Mouse (Mus musculus) cerebellum, adult 8-10 months (tissue): ENCODE results near the gene Emc8.
"Not testable (repeated sequence)": the region's sequence is repeated elsewhere in the genome, so short reads cannot be mapped to it uniquely, and the experiment has no call there.

Experiments
- DNase-seq: peaks from one replicate; pipeline ENCODE4 v3.0.0; 2022

Emc8 gene

DNA sequence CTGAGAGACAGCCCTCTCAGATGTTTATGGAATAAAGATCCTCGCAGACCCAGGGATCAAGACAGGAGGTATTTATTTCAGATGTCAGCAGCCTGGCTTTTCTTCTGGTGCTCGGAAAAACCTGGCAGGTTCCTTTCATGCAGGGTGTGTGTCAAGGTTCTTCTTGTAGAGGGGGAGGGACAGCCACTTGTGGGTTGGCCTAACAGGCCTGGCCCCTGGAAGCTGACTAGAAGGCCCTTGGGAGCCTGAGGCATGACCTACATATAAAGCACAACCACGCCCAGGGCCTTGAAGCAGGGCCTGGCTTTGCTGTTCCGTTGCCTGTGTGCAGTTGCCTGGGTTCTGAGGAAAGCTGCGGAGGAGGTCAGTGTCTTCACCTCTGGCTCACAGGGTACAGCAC, 16.7 kb upstream of the Emc8 start:
- DNase-seq, result no peak

- DNase-seq, result no peak
These were observed 15.7 kb upstream of the Emc8 start for GRCm38 (mm10) chr8:120684082-120684481.

DNA sequence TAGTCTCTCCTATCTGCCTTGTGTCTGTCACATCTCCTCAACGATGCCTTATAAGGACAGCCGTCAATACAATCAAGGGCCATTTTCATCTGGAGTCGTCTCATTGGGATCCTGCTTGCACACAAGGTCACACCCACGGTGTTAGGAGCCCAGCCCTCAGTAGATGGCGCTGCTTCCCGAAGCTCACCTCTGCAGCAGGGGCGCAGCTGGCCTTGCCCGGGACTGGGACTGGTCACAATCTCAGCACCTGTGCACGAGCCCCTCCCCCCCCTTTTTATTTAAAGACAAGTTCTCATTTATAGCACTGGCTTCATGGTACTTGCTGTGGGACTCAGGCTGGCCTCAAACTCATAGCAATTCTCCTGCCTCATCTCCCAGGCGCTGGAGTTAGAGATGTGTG, 15.2 kb upstream of the Emc8 start:
- no peak for DNase-seq

GRCm38 (mm10) chr8:120681113-120681512, 12.7 kb upstream of the Emc8 start:
- no peak for DNase-seq

- not testable (repeated sequence) for DNase-seq
These were observed 12.0 kb upstream of the Emc8 start for GRCm38 (mm10) chr8:120680405-120680804.

DNA sequence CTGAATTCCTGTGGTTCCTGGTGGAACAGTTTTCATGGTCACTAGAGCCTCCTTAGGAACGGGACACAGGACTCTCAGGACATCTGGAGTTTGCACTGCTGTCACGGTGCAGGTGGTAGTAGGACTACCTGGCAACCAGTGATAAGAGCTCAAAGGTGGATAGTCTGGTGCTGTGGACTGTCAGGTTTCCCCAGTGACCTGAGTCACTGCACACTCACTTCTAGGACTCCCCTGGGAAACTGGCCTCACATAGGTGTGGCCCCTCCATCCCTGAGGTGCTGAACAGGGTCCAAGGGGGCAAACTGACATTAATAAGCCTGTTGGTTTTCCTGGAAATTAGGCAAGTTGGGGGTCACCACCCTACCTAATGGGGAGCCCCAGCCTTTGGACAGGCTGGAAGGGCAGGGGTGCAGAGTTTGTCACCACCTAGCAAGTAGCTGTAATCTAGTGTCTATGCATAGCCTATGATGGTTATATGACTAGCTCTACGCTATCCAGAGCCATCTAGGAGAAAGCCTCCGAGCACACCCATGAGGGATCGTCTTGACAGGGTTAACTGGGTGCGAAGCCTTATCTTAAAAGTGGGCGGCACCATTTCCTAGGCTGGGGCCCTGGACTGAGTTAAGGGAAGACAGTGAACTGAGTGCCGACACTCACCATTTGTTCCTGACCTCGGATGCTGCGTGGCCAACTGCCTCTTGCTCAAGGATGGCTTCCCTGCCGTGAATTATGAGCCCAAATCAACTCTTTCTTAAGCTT, 11.4 kb upstream of the Emc8 start:
- no peak for DNase-seq

DNA sequence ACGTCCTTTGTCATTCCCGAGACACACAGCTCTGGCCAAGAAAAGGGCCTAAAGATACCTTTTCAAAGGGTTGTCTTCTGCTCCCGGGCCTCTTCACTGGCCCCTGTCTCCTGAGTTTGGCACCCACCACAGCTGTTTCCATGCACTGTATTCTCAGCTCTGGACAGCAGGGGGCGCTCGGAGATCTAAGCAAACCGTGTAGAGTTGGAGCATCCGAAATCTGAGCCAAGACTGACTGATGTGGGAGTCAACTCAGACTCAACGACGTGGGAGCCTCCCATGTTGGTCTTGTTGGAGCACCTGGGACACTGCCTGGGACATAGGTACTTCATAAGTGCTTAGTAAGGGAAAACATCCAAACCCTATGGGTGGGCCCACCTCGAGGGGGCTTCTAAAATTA, 10.1 kb upstream of the Emc8 start:
- peak; percentile 75 for DNase-seq

GRCm38 (mm10) chr8:120675718-120676117, 7.3 kb upstream of the Emc8 start:
- DNase-seq, result no peak

DNA sequence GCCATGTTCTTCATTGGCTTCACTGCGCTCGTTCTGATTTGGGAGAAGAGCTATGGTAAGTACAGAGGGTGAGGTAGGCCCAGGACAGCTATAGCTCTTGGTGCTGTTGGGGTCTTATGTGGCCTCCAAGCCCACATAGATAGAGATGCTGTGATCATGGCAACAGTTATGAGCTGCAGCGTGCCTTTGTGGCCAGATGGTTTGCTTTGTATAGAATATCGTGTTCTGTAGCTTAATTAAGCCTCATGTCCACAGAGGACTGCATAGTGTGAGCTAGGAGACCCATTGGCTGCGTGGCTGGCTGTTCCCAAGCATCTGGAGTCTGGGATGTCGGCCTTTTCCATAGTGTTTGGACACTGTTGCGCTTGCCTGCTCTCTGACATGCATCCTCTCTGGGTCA, 4.9 kb upstream of the Emc8 start:
- no peak for DNase-seq

DNA sequence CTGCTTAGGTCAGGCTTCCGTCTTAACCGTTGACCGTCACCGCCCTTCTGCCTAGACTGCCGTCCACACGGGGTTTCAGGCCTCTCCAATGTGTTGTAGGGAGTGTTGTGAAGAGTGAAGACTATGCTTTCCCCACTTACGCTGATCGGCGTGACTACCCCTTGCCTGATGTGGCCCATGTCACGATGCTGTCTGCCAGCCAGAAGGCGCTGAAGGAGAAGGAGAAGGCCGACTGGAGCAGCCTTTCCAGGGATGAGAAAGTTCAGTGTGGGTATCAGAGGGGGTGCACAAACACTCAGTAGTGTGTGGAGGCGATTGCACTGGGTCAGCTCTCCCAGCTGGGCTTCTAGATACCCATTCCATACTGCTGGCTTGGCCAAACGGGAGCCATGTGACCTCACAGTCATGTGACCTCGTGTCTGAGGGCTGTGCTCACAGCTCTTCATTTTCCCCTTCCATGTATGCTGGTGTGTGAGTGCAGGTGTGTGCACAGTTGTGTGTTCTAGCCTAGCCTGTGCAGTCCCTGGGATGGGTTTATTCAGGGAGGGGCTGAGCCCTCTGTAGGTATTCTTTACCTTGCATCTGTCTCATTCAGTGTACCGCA, 4.4 kb upstream of the Emc8 start:
- no peak for DNase-seq

- DNase-seq, result no peak
These were observed 3.4 kb upstream of the Emc8 start for GRCm38 (mm10) chr8:120671775-120672174.

DNA sequence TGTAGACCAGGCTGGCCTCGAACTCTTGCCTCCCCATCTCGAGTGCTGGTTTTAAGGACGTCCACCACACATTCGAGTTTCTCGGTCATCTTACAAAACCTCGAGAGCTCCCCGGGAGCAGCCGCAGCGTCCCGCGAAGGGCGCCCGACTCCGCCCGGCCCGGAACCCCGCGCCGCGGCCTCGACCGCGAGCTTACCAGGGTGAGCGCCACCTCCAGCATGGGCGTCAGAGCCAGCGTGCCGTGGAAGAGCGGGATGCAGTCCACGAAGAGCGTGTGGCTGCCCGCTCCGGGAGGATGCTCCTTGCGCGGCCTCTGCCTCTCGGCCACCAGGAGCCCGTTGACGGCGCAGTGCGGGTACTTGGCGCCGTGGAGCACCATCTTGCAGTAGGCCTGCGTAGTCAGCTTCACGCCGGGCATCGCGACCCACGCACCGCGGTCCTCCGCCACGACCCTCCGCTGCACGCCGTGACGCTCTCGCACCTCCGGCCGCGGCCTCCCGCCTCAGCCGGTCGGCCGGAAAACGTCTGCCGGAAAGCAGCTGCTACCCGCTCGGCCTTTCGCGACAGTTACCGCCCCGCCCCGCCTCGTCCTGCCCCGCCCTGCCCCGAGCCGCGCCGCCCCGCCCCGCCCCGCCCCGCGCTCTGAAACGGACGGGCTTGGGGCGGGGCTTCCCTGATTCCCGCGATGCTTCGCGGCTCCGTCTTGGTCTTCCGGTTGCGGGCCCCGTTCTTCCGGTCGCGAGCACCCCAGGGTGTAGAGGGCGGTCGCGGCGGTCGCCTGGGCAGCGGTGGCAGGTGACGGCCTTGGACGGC, 606 bp downstream of the Emc8 start, which contains the start of the genes Gm27021 and Cox4i1:
Gene Gm27021, minus strand, starts transcription at position 519 of the 813 bp plus-strand sequence.
Gene Cox4i1, plus strand, starts transcription at position 662 of the 813 bp plus-strand sequence.
- peak; percentile 91 for DNase-seq

DNA sequence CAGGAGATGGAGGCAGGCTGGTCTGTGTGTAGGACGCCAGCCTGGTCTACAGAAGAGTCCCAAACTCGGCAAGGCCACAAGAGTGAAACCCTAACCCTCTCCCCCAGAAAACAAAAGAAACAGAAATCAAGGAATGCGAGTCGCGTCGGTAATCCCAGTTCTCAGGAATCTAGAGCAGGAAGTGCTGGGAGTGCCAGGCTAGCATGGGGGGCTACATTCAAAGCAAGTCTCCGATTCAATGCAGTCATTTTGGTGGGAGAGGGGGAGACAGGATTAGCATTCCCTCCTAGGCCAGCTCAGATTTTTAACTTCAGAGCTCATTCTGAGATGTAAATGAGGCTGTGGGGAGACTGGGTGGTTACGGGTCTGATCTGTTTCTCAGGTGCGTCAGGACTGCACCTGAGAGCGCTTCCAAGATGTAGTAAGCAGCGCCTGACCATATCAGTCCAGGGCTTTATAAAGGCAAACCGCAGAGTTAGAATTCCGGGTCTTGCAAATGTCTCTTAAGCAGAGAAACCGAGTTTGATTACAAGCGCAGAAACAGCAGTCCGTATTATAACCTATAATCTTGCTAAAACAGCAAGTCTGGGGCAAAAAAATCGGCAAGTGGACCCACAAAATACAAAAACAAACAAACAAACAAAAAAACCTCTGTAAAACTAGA, 1.4 kb downstream of the Emc8 start:
- DNase-seq, result no peak

- DNase-seq, result no peak
These were observed 2.5 kb downstream of the Emc8 start for GRCm38 (mm10) chr8:120665726-120666455.

- DNase-seq, result no peak
These were observed 3.8 kb downstream of the Emc8 start for GRCm38 (mm10) chr8:120664566-120664965.

GRCm38 (mm10) chr8:120657415-120657814, 11.0 kb downstream of the Emc8 start:
- no peak for DNase-seq

DNA sequence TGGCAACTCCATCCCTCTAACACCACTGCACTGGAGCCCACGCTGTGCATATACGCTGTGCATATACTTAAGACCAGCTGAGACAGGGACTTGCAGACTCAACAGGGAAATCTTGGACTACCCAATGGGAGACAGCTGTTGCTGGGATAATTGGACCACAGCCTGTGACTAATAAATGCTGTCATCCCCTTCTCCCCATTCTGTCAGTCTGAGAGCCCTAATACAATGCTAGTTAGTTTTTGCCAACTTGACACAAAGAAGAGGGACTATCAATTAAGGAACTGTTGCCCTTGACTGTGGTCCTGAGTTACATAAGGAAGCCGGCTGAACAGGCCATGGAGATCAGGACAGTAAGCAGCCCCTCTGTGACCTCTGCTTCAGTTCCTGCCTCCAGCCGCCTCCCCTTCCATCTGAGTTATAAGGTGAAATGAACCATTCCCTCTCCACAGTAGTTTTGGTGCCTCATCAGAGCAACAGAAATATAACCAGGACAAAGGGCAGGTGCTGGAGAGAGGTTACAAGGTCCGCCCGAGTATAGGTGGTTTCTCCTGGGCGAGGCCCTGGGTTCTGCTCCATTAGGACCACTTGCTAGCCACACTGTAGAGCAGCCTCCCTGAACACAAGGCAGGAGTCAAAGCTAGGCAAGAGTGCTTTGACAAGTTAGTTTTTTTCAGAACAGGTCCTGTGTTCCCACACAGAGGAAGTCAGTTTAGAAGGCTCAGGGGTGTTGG, 11.9 kb downstream of the Emc8 start:
- no peak for DNase-seq

- DNase-seq, result no peak
These were observed 20.8 kb downstream of the Emc8 start, which contains the start of gene 1190005I06Rik for GRCm38 (mm10) chr8:120647532-120647931. TSS of gene 1190005I06Rik (minus strand) at chr8:120647632.

DNA sequence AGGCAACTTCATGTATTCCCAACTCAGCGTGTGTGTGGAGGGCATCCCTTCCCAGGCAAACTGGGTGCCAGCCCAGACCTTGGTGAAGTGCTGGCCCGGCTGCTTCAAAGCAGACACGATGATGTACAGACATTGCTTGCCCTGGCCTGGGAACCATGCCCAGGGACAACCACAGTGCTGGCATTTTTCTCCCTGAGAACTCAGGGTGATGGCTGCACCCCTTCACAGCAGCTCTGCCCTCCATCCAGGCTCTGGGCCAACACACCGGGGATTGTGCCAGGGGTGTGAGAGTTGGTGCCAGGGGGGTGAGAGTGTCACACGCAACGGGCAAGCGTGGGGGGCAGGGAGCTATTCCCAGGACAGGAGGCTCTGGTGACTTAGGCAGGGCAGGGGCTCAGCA, 23.7 kb downstream of the Emc8 start:
- DNase-seq, result peak; percentile 42

- no peak for DNase-seq
These were observed 26.2 kb downstream of the Emc8 start for GRCm38 (mm10) chr8:120642031-120642662.

DNA sequence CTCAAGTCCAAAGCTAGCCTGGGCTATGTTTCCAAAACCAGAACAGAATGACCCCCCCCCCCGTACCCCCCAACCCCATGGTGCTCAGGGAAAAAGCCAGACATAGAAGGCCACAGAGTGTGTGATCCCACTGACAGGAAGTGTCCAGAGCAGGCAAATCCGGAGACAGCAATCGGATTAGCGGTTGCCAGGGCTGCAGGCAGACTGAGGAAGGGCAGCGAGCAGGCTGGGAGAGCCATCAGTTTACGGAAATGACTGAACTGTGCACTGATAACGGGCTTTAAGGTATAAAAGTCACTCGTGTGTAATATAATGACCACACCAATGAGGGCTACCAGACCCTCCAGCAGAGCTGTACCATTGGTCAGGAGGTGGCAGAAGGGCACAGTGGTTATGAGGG, 27.1 kb downstream of the Emc8 start:
- no peak for DNase-seq
